Mouse (Mus musculus) liver, embryonic 11.5 days (tissue): Measurements from ENCODE around the gene Cacna1a. TPM values are rescaled to one million over a fixed set of nuclear protein-coding genes. Genes with fewer than 3 reads are reported as not detected.
A peak's percentile ranks its signal among the peaks of the same experiment; 100 is the strongest.
"Not testable (repeated sequence)": the region's sequence is repeated elsewhere in the genome, so short reads cannot be mapped to it uniquely, and the experiment has no call there.

Experiments used
- ATAC-seq: fragments of 200-750 bp; cut with Nextera tagmentation; replicated peaks from 2 replicates; pipeline ENCODE4 v1.8.0; 2017; ENCODE audit warnings: moderate number of reproducible peaks, mild to moderate bottlenecking, moderate TSS enrichment, moderate library complexity; ENCODE audit not compliant: low FRiP score
- DNase-seq: peaks from one replicate; pipeline ENCODE4 v3.0.0-alpha.2; 2017; ENCODE audit warnings: low spot score
- H3K27ac ChIP-seq: fragments of 300-500 bp; sonication (generic); 2 replicates; pipeline ENCODE4 v1.5.1; 2014; ENCODE audit warnings: mild to moderate bottlenecking, low read depth, low read length, control low read depth
- H3K27me3 ChIP-seq: fragments of 300-500 bp; sonication (generic); replicated peaks from 2 replicates; pipeline ENCODE4 v1.6.1; 2014; ENCODE audit warnings: low read length, mixed read lengths; ENCODE audit not compliant: control insufficient read depth, insufficient read depth
- H3K36me3 ChIP-seq: fragments of 300-500 bp; sonication (generic); 2 replicates; pipeline ENCODE4 v1.6.1; 2014; ENCODE audit warnings: mild to moderate bottlenecking, low read length, moderate library complexity, mixed read lengths; ENCODE audit not compliant: control insufficient read depth, insufficient read depth
- H3K4me1 ChIP-seq: fragments of 300-500 bp; sonication (generic); replicated peaks from 2 replicates; pipeline ENCODE4 v1.6.1; 2014; ENCODE audit warnings: low read length, mixed read lengths; ENCODE audit not compliant: control insufficient read depth, insufficient read depth
- H3K4me2 ChIP-seq: fragments of 300-500 bp; sonication (generic); 2 replicates; pipeline ENCODE4 v1.6.1; 2014; ENCODE audit warnings: mild to moderate bottlenecking, control low read depth, moderate library complexity
- H3K4me3 ChIP-seq: fragments of 300-500 bp; sonication (generic); 2 replicates; pipeline ENCODE4 v1.5.1; 2014; ENCODE audit warnings: low read depth, low read length, control low read depth
- H3K9ac ChIP-seq: fragments of 300-500 bp; sonication (generic); 2 replicates; pipeline ENCODE4 v1.6.1; 2014; ENCODE audit warnings: low read depth, low read length, control low read depth
- H3K9me3 ChIP-seq: fragments of 300-500 bp; sonication (generic); 2 replicates; pipeline ENCODE4 v1.6.1; 2016; ENCODE audit warnings: low read length, inconsistent platforms, mixed read lengths; ENCODE audit not compliant: control insufficient read depth
- WGBS: fragments of 180-500 bp; shearing (Covaris S2); extraction: QIAGEN DNeasy Blood & Tissue Kit; methylation state at CpG from one replicate; pipeline ENCODE4 v1.1.7; 2014; 5-methylcytosine and 5-hydroxymethylcytosine counted together
- polyA plus RNA-seq: library from polyadenylated mRNA; unstranded; fragments of >200 nt; fragmentation: Nextera tagmentation; extraction: Ambion mirVana; gene quantifications from 2 replicates; pipeline ENCODE4 v1.2.1, GENCODE M21; 2014

Gene Cacna1a
- polyA plus RNA-seq, 1 experiment from 2014 or later = 1.8 TPM

DNA sequence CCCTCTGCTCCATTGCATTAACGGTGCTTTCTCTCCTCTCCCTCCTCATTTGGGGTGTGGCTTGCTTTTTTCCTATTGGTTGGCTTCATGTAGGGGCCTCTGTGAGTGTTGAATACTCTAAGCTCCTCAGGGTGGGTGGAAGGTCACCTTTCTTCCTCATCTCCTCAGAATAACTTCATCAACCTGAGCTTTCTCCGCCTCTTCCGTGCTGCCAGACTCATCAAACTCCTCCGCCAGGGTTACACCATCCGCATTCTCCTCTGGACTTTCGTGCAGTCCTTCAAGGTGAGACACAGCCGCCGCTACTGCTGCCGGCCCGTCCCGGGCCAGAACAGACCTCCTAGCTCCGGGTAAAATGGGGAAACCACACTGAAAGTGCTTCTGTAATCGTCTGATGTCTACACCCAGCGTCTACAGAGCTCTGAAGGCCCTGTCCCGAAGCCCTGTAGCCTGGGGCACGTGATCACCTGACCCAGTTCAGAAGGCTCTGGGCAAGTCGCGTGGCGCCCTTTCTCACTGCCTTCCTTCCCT is 213.0 kb downstream of the Cacna1a start:
- DNase-seq = no peak
- H3K4me1 ChIP-seq = no peaks in the 10 kb centered on the region
- H3K27me3 ChIP-seq = peaks cover 46% of the 10 kb centered on the region
- H3K4me3 ChIP-seq = peak overlapping the region; percentile 27; the same call in 1 of the 2 replicates
- H3K9me3 ChIP-seq = no peaks in the 10 kb centered on the region
- H3K36me3 ChIP-seq = no peaks in the 10 kb centered on the region
- WGBS = 3% methylated on average over 19 of the region's 19 CpGs
- H3K9ac ChIP-seq = no peak overlapping the region
- no peak for ATAC-seq
- H3K27ac ChIP-seq = no peak overlapping the region
- peak overlapping the region; percentile 54 for H3K4me2 ChIP-seq

GRCm38 (mm10) chr8:84614512-84615223 is 226.4 kb downstream of the Cacna1a start:
- 29% methylated on average over 16 of the region's 16 CpGs for WGBS
- ATAC-seq = no peak
- DNase-seq = no peak

DNA sequence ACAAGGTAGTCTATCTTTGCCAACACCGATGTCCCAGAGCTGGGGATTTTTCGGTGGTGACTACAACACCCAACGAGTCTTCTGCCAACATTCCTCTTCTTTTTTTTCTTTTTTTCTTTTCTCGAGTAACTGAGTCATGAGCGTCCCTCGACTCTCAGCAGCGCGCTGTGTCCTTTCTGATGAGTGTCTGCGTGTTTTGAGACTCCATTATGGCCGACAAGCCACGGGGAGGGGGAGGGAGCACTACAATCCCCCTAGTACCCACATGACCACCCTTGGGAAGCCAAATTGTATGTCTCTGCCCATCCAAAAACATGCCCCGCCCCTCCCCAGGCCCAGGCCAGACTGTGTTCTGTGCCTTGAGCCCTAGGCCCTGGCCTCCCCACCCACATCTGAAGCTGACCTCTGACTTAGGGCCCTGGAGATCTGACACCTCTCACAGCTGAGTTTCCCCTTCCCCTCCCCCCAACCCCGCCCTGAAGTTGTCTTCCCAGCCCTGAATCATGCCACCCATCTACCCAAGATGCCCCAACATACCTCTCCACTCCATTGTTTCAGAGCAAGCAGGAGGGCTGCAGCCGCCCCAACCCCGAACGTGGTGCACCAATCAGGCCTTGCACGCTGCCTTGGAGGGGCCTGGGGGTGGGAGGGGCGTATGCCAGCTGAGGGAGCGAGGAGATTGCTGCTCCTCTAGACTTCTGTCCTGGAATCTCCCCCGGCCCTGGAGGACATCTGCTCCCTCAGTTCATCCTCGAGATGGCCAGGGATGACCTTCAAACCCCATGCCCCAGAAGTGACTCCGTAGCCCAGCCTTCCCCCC is 227.6 kb downstream of the Cacna1a start:
- Histone ChIP-seq H3K9ac (no peak overlapping the region), H3K4me1 (no peaks in the 10 kb centered on the region; the same call in 1 of the 2 replicates), H3K27me3 (peaks cover 51% of the 10 kb centered on the region), H3K36me3 (no peaks in the 10 kb centered on the region), H3K27ac (no peak overlapping the region), H3K9me3 (no peaks in the 10 kb centered on the region), H3K4me2 (no peak overlapping the region), H3K4me3 (no peak overlapping the region)
- WGBS = 36% methylated on average over 22 of the region's 22 CpGs
- no peak for DNase-seq
- no peak for ATAC-seq

More at GRCm38 (mm10) chr8:84614512-84615223, 226.4 kb downstream of the Cacna1a start:
- H3K36me3 ChIP-seq = no peaks in the 10 kb centered on the region
- H3K27me3 ChIP-seq = peaks cover 51% of the 10 kb centered on the region
- H3K4me3 ChIP-seq = no peak overlapping the region
- no peak overlapping the region for H3K4me2 ChIP-seq
- H3K27ac ChIP-seq = no peak overlapping the region
- H3K9me3 ChIP-seq = no peaks in the 10 kb centered on the region
- no peaks in the 10 kb centered on the region; the same call in 1 of the 2 replicates for H3K4me1 ChIP-seq
- H3K9ac ChIP-seq = no peak overlapping the region

- 45% methylated on average over 22 of the region's 22 CpGs for WGBS
- H3K36me3 ChIP-seq = no peaks in the 10 kb centered on the region
- no peak overlapping the region for H3K27ac ChIP-seq
- no peak overlapping the region for H3K9ac ChIP-seq
- no peak overlapping the region for H3K4me3 ChIP-seq
- H3K27me3 ChIP-seq = peaks cover 51% of the 10 kb centered on the region
- H3K4me1 ChIP-seq = no peaks in the 10 kb centered on the region; the same call in 1 of the 2 replicates
- DNase-seq (no peak), ATAC-seq (no peak)
- no peaks in the 10 kb centered on the region for H3K9me3 ChIP-seq
- H3K4me2 ChIP-seq = no peak overlapping the region
Measured at GRCm38 (mm10) chr8:84617005-84617404, 228.8 kb downstream of the Cacna1a start.

DNA sequence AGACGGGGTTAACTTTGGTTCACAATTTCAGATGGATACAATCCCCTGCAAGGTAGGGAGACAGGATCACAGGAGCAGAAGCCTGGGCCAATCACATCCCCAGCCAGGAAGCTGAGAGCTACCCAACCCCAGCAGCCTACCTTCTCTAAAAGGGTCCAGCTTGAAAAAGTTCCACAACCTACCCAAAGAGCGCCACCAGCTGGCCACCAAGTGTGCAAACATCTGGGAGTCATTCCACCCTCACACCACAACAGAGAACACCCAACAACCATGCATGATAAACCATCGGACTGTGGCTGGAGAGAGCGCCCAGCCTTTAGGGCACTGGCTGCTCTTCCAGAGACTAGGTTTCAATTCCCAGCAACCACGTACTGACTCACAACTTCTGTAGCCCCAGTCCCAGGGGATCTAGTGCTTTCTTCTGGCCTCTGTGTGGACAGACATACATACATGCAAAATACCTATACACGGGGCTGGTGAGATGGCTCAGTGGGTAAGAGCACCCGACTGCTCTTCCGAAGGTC is 232.9 kb downstream of the Cacna1a start:
- WGBS = 67% methylated on average over 8 of the region's 8 CpGs
- ATAC-seq = no peak
- no peak overlapping the region for H3K4me3 ChIP-seq
- no peak overlapping the region for H3K4me2 ChIP-seq
- H3K9me3 ChIP-seq = no peaks in the 10 kb centered on the region
- no peak overlapping the region for H3K27ac ChIP-seq
- DNase-seq = no peak
- 0 out of 2 replicates have a peak, but pooled peaks cover 2% of the 10 kb centered on the region for H3K4me1 ChIP-seq
- no peaks in the 10 kb centered on the region for H3K36me3 ChIP-seq
- peaks cover 29% of the 10 kb centered on the region for H3K27me3 ChIP-seq
- H3K9ac ChIP-seq = no peak overlapping the region

GRCm38 (mm10) chr8:84623425-84623824 is 235.2 kb downstream of the Cacna1a start:
- H3K4me1 ChIP-seq, H3K36me3 ChIP-seq, H3K4me2 ChIP-seq, H3K9me3 ChIP-seq, H3K27ac ChIP-seq, H3K27me3 ChIP-seq, DNase-seq, H3K9ac ChIP-seq, H3K4me3 ChIP-seq: not testable (repeated sequence)
- 76% methylated on average over 4 of the region's 4 CpGs for WGBS
- 0 out of 2 replicates have a peak, but pooled peaks have one; percentile 53 for ATAC-seq

DNA sequence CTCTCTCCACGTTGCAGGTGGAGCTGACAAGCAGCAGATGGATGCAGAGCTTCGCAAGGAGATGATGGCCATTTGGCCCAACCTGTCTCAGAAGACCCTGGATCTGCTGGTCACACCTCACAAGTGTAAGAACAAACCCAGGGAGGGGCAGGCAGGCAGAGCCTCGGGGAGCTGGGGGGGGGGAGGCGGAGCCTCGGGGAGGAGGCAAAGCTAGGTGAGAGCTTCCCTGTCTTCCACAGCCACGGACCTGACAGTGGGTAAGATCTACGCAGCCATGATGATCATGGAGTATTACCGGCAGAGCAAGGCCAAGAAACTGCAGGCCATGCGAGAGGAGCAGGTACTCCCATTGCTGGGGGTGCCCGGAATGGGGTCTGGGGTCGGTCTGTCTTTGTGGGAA is 241.3 kb downstream of the Cacna1a start:
- H3K4me3 ChIP-seq = no peak overlapping the region
- 68% methylated on average over 11 of the region's 11 CpGs for WGBS
- no peaks in the 10 kb centered on the region for H3K36me3 ChIP-seq
- no peaks in the 10 kb centered on the region for H3K27me3 ChIP-seq
- H3K4me2 ChIP-seq = no peak overlapping the region
- H3K9me3 ChIP-seq = no peaks in the 10 kb centered on the region
- ATAC-seq = no peak
- H3K4me1 ChIP-seq = no peaks in the 10 kb centered on the region
- no peak overlapping the region for H3K9ac ChIP-seq
- no peak for DNase-seq
- H3K27ac ChIP-seq = no peak overlapping the region

DNA sequence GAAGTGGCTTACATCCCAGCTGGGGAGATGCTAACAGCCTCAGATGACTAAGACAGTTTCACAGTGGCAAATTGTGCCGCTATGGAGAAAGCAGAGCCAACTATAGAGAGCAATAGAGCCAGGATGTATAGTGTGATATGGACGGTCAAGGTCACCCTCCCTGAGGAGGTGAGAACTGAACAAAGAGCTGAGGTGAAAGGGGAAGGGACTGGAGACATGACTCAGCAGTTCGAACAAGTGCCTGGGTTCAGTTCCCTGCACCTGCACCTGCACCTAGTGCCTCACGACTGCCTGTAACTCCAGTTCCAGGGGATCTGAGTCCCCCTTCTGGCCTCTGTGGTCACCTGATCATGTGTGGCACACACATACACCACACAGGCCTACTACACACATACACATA is 241.9 kb downstream of the Cacna1a start:
- H3K4me2 ChIP-seq = no peak overlapping the region
- H3K27ac ChIP-seq = no peak overlapping the region
- no peaks in the 10 kb centered on the region for H3K27me3 ChIP-seq
- H3K9ac ChIP-seq = no peak overlapping the region
- H3K4me1 ChIP-seq = no peaks in the 10 kb centered on the region; the same call in 1 of the 2 replicates
- H3K36me3 ChIP-seq = no peaks in the 10 kb centered on the region
- H3K9me3 ChIP-seq = no peaks in the 10 kb centered on the region
- DNase-seq (no peak), ATAC-seq (no peak)
- H3K4me3 ChIP-seq = no peak overlapping the region
- WGBS = 67% methylated on average over 4 of the region's 4 CpGs
